Mouse (Mus musculus) embryo, embryonic 10 days (tissue): Measurements from ENCODE around the gene Kctd17.

Experiments used
- DNase-seq: peaks from one replicate; pipeline ENCODE4 v3.0.0-alpha.2; 2015; ENCODE audit warnings: low spot score

The Kctd17 gene

GRCm38 (mm10) chr15:78428391-78429138 is at the start of gene Kctd17:
TSS of gene Kctd17 (plus strand) at chr15:78428564.
- DNase-seq: peak; percentile 93

- DNase-seq: no peak
Observed at GRCm38 (mm10) chr15:78380208-78380607, 48.2 kb upstream of the Kctd17 start.

- DNase-seq: no peak
Observed at GRCm38 (mm10) chr15:78380741-78381140, 47.6 kb upstream of the Kctd17 start.

- DNase-seq: no peak
Observed at GRCm38 (mm10) chr15:78382115-78382514, 46.2 kb upstream of the Kctd17 start.

GRCm38 (mm10) chr15:78383450-78384219 is 44.7 kb upstream of the Kctd17 start:
- no peak for DNase-seq

GRCm38 (mm10) chr15:78384220-78385116 is 43.9 kb upstream of the Kctd17 start:
- DNase-seq: no peak

GRCm38 (mm10) chr15:78385564-78385963 is 42.8 kb upstream of the Kctd17 start:
- no peak for DNase-seq

- no peak for DNase-seq
Observed at GRCm38 (mm10) chr15:78390855-78391254, 37.5 kb upstream of the Kctd17 start.

- DNase-seq: no peak
Observed at GRCm38 (mm10) chr15:78395478-78395962, 32.8 kb upstream of the Kctd17 start, which contains the start of gene Tex33. TSS of gene Tex33 (minus strand) at chr15:78395912.

- no peak for DNase-seq
Observed at GRCm38 (mm10) chr15:78401345-78401744, 27.0 kb upstream of the Kctd17 start.

- DNase-seq: no peak
Observed at GRCm38 (mm10) chr15:78401921-78402320, 26.4 kb upstream of the Kctd17 start.

GRCm38 (mm10) chr15:78402423-78402822 is 25.9 kb upstream of the Kctd17 start:
- no peak for DNase-seq

- DNase-seq: no peak
Observed at GRCm38 (mm10) chr15:78403301-78403741, 25.0 kb upstream of the Kctd17 start.

- no peak for DNase-seq
Observed at GRCm38 (mm10) chr15:78403896-78404295, 24.5 kb upstream of the Kctd17 start.

GRCm38 (mm10) chr15:78405098-78405497 is 23.3 kb upstream of the Kctd17 start:
- no peak for DNase-seq

GRCm38 (mm10) chr15:78405517-78406211 is 22.7 kb upstream of the Kctd17 start, which contains the start of gene Tst:
TSS of gene Tst (minus strand) at chr15:78405907.
- DNase-seq: peak; percentile 91

- DNase-seq: peak; percentile 92
Observed at GRCm38 (mm10) chr15:78406293-78406934, 21.9 kb upstream of the Kctd17 start, which contains the start of gene Mpst. TSS of gene Mpst (plus strand) at chr15:78406416.

- DNase-seq: no peak
Observed at GRCm38 (mm10) chr15:78409570-78410052, 18.8 kb upstream of the Kctd17 start.

GRCm38 (mm10) chr15:78413083-78413718 is 15.2 kb upstream of the Kctd17 start:
- DNase-seq: no peak

GRCm38 (mm10) chr15:78413719-78414117 is 14.6 kb upstream of the Kctd17 start:
- DNase-seq: no peak
